Mouse (Mus musculus): ENCODE measurements around the gene Dact2.

- no peak for TF ChIP-seq GATA1 (IDR thresholded peaks at IDR 0.05; ENCODE audit: low read length)
- no peak for TF ChIP-seq TAL1 (IDR thresholded peaks at IDR 0.05; ENCODE audit: low read length)
Observed at GRCm38 (mm10) chr17:14165934-14166610, 38.0 kb downstream of the Dact2 start.
